Mouse (Mus musculus): Measurements from ENCODE around the gene Slc24a3.

- TF ChIP-seq FLI1 (IDR thresholded peaks at IDR 0.05; ENCODE audit: low read length) (no peak), GATA1 (IDR thresholded peaks at IDR 0.05; ENCODE audit: borderline replicate concordance, low read length) (no peak)
Observed at GRCm38 (mm10) chr2:145168405-145168971, 934 bp downstream of the Slc24a3 start.
